Mouse (Mus musculus): Measurements from ENCODE around the gene Ptprn2. TPM values are rescaled to one million over a fixed set of nuclear protein-coding genes. Genes with fewer than 3 reads are reported as not detected.
A peak's percentile ranks its signal among the peaks of the same experiment; 100 is the strongest.

The Ptprn2 gene
- polyA plus RNA-seq, 1 experiment from 2014 or later = 0.25 TPM

GRCm38 (mm10) chr12:116901773-116902172, 416.3 kb downstream of the Ptprn2 start:
- no peak overlapping the region for H3K4me2 ChIP-seq
- H3K9me3 ChIP-seq = no peaks in the 10 kb centered on the region
- H3K9ac ChIP-seq (replicated peaks) = no peak overlapping the region
- H3K36me3 ChIP-seq = no peaks in the 10 kb centered on the region
- H3K4me1 ChIP-seq (replicated peaks) = no peaks in the 10 kb centered on the region
- H3K27me3 ChIP-seq = no peaks in the 10 kb centered on the region
- 91% methylated on average over 3 of the region's 3 CpGs for WGBS
- H3K27ac ChIP-seq = no peak overlapping the region
- H3K4me3 ChIP-seq (replicated peaks) = no peak overlapping the region
- ATAC-seq (ENCODE audit: insufficient number of reproducible peaks, insufficient read depth, low FRiP score, low TSS enrichment, low read depth) = no peak

GRCm38 (mm10) chr12:116907424-116907823, 421.9 kb downstream of the Ptprn2 start:
- 45% methylated on average over 1 of the region's 1 CpGs for WGBS
- ATAC-seq (ENCODE audit: insufficient number of reproducible peaks, insufficient read depth, low FRiP score, low TSS enrichment, low read depth) = no peak

GRCm38 (mm10) chr12:116908668-116909067, 423.1 kb downstream of the Ptprn2 start:
- no peak for ATAC-seq (ENCODE audit: insufficient number of reproducible peaks, insufficient read depth, low FRiP score, low TSS enrichment, low read depth)
- Histone ChIP-seq H3K27me3 (no peaks in the 10 kb centered on the region), H3K9ac (replicated peaks) (no peak overlapping the region), H3K36me3 (no peaks in the 10 kb centered on the region), H3K4me1 (replicated peaks) (no peaks in the 10 kb centered on the region), H3K9me3 (no peaks in the 10 kb centered on the region), H3K4me2 (no peak overlapping the region), H3K27ac (no peak overlapping the region), H3K4me3 (replicated peaks) (no peak overlapping the region)
- WGBS = 76% methylated on average over 2 of the region's 2 CpGs

More at GRCm38 (mm10) chr12:116907424-116907823, 421.9 kb downstream of the Ptprn2 start:
- H3K9me3 ChIP-seq = no peaks in the 10 kb centered on the region
- no peak overlapping the region for H3K4me3 ChIP-seq (replicated peaks)
- no peak overlapping the region for H3K4me2 ChIP-seq
- no peaks in the 10 kb centered on the region for H3K36me3 ChIP-seq
- no peak overlapping the region for H3K9ac ChIP-seq (replicated peaks)
- H3K27me3 ChIP-seq = no peaks in the 10 kb centered on the region
- H3K4me1 ChIP-seq (replicated peaks) = no peaks in the 10 kb centered on the region
- no peak overlapping the region for H3K27ac ChIP-seq

GRCm38 (mm10) chr12:116916776-116917175, 431.3 kb downstream of the Ptprn2 start:
- Histone ChIP-seq H3K27me3 (no peaks in the 10 kb centered on the region), H3K36me3 (no peaks in the 10 kb centered on the region), H3K4me3 (replicated peaks) (no peak overlapping the region), H3K9me3 (no peaks in the 10 kb centered on the region), H3K27ac (no peak overlapping the region), H3K4me1 (replicated peaks) (no peaks in the 10 kb centered on the region), H3K4me2 (no peak overlapping the region), H3K9ac (replicated peaks) (no peak overlapping the region)
- no peak for ATAC-seq (ENCODE audit: insufficient number of reproducible peaks, insufficient read depth, low FRiP score, low TSS enrichment, low read depth)
- 82% methylated on average over 5 of the region's 5 CpGs for WGBS

GRCm38 (mm10) chr12:116919185-116919584, 433.7 kb downstream of the Ptprn2 start:
- ATAC-seq (ENCODE audit: insufficient number of reproducible peaks, insufficient read depth, low FRiP score, low TSS enrichment, low read depth) = no peak
- H3K4me2 ChIP-seq = no peak overlapping the region
- no peak overlapping the region for H3K4me3 ChIP-seq (replicated peaks)
- H3K27me3 ChIP-seq = no peaks in the 10 kb centered on the region
- no peaks in the 10 kb centered on the region for H3K4me1 ChIP-seq (replicated peaks)
- H3K9me3 ChIP-seq = no peaks in the 10 kb centered on the region
- no peak overlapping the region for H3K9ac ChIP-seq (replicated peaks)
- no peak overlapping the region for H3K27ac ChIP-seq
- 83% methylated on average over 6 of the region's 6 CpGs for WGBS
- H3K36me3 ChIP-seq = no peaks in the 10 kb centered on the region

GRCm38 (mm10) chr12:116919691-116920526, 434.4 kb downstream of the Ptprn2 start:
- Histone ChIP-seq H3K27me3 (no peaks in the 10 kb centered on the region), H3K4me2 (no peak overlapping the region), H3K9ac (replicated peaks) (no peak overlapping the region), H3K9me3 (no peaks in the 10 kb centered on the region), H3K36me3 (no peaks in the 10 kb centered on the region), H3K4me3 (replicated peaks) (no peak overlapping the region), H3K27ac (no peak overlapping the region), H3K4me1 (replicated peaks) (no peaks in the 10 kb centered on the region)
- no peak for ATAC-seq (ENCODE audit: insufficient number of reproducible peaks, insufficient read depth, low FRiP score, low TSS enrichment, low read depth)
- WGBS = 85% methylated on average over 22 of the region's 22 CpGs

GRCm38 (mm10) chr12:116927115-116927514, 441.6 kb downstream of the Ptprn2 start:
- Histone ChIP-seq H3K4me3 (replicated peaks) (no peak overlapping the region), H3K27me3 (no peaks in the 10 kb centered on the region), H3K4me2 (no peak overlapping the region), H3K9ac (replicated peaks) (no peak overlapping the region), H3K36me3 (no peaks in the 10 kb centered on the region), H3K9me3 (no peaks in the 10 kb centered on the region), H3K27ac (no peak overlapping the region), H3K4me1 (replicated peaks) (no peaks in the 10 kb centered on the region)
- 69% methylated on average over 5 of the region's 5 CpGs for WGBS
- ATAC-seq (ENCODE audit: insufficient number of reproducible peaks, insufficient read depth, low FRiP score, low TSS enrichment, low read depth) = no peak

- no peak for ATAC-seq (ENCODE audit: insufficient number of reproducible peaks, insufficient read depth, low FRiP score, low TSS enrichment, low read depth)
- H3K4me3 ChIP-seq (replicated peaks) = no peak overlapping the region
- no peaks in the 10 kb centered on the region for H3K27me3 ChIP-seq
- no peaks in the 10 kb centered on the region for H3K36me3 ChIP-seq
- no peak overlapping the region for H3K9ac ChIP-seq (replicated peaks)
- H3K27ac ChIP-seq = no peak overlapping the region
- H3K4me1 ChIP-seq (replicated peaks) = no peaks in the 10 kb centered on the region
- no peaks in the 10 kb centered on the region for H3K9me3 ChIP-seq
- 90% methylated on average over 1 of the region's 1 CpGs for WGBS
- H3K4me2 ChIP-seq = no peak overlapping the region
These were observed 442.0 kb downstream of the Ptprn2 start for GRCm38 (mm10) chr12:116927516-116927915.

GRCm38 (mm10) chr12:116938158-116938854, 452.8 kb downstream of the Ptprn2 start:
- Histone ChIP-seq H3K36me3 (no peaks in the 10 kb centered on the region), H3K9ac (replicated peaks) (no peak overlapping the region), H3K9me3 (no peaks in the 10 kb centered on the region), H3K27ac (peak overlapping the region; percentile 23; the same call in 1 of the 2 replicates), H3K27me3 (no peaks in the 10 kb centered on the region), H3K4me2 (no peak overlapping the region), H3K4me1 (replicated peaks) (peaks cover 12% of the 10 kb centered on the region; the same call in 1 of the 2 replicates), H3K4me3 (replicated peaks) (no peak overlapping the region)
- ATAC-seq (ENCODE audit: insufficient number of reproducible peaks, insufficient read depth, low FRiP score, low TSS enrichment, low read depth) = peak; percentile 63; the same call in 1 of the 2 replicates
- 35% methylated on average over 3 of the region's 3 CpGs for WGBS

GRCm38 (mm10) chr12:116943883-116944282, 458.4 kb downstream of the Ptprn2 start:
- Histone ChIP-seq H3K36me3 (no peaks in the 10 kb centered on the region), H3K27ac (no peak overlapping the region), H3K4me1 (replicated peaks) (no peaks in the 10 kb centered on the region), H3K4me3 (replicated peaks) (no peak overlapping the region), H3K9me3 (no peaks in the 10 kb centered on the region), H3K4me2 (no peak overlapping the region), H3K27me3 (no peaks in the 10 kb centered on the region), H3K9ac (replicated peaks) (no peak overlapping the region)
- ATAC-seq (ENCODE audit: insufficient number of reproducible peaks, insufficient read depth, low FRiP score, low TSS enrichment, low read depth) = no peak
- WGBS = 82% methylated on average over 5 of the region's 5 CpGs

- no peak overlapping the region for H3K27ac ChIP-seq
- no peak overlapping the region for H3K4me2 ChIP-seq
- H3K9me3 ChIP-seq = no peaks in the 10 kb centered on the region
- H3K27me3 ChIP-seq = no peaks in the 10 kb centered on the region
- H3K4me3 ChIP-seq (replicated peaks) = no peak overlapping the region
- H3K4me1 ChIP-seq (replicated peaks) = no peaks in the 10 kb centered on the region
- ATAC-seq (ENCODE audit: insufficient number of reproducible peaks, insufficient read depth, low FRiP score, low TSS enrichment, low read depth) = no peak
- no peak overlapping the region for H3K9ac ChIP-seq (replicated peaks)
- WGBS = 65% methylated on average over 2 of the region's 4 CpGs
- no peaks in the 10 kb centered on the region for H3K36me3 ChIP-seq
These were observed 462.8 kb downstream of the Ptprn2 start for GRCm38 (mm10) chr12:116948151-116948928.

Measured in limb, embryonic 12.5 days (tissue).